Mouse (Mus musculus) ES-E14 (cell line): ENCODE data around the gene Rad54l2.

Source experiments
- CHD2 ChIP-seq: IDR thresholded peaks from 2 replicates; pipeline ENCODE4 v1.6.1; 2014; ENCODE audit warnings: mild to moderate bottlenecking, low read depth, low read length, inconsistent platforms
- HCFC1 ChIP-seq: IDR thresholded peaks from 2 replicates; pipeline ENCODE4 v1.6.1; 2012; ENCODE audit warnings: low read length, inconsistent platforms, borderline replicate concordance; ENCODE audit not compliant: insufficient read depth
- ZC3H11A ChIP-seq: IDR thresholded peaks from 2 replicates; pipeline ENCODE4 v1.6.1; 2012; ENCODE audit warnings: low read depth, mild to moderate bottlenecking, inconsistent platforms, low read length, borderline replicate concordance
- ZNF384 ChIP-seq: IDR thresholded peaks from 2 replicates; pipeline ENCODE4 v1.6.1; 2012; ENCODE audit warnings: low read depth, low read length, inconsistent platforms

GRCm38 (mm10) chr9:106770216-106770615 lies 18.8 kb downstream of the Rad54l2 start:
- no peak for TF ChIP-seq CHD2
- no peak for TF ChIP-seq ZNF384
- TF ChIP-seq ZC3H11A, result no peak
- TF ChIP-seq HCFC1, result no peak
